Mouse (Mus musculus) embryo, embryonic 9.5 days (tissue): ENCODE results near the gene Lrrc2.

Experiments used
- DNase-seq: peaks from one replicate; pipeline ENCODE4 v3.0.0-alpha.2; 2017; ENCODE audit errors: extremely low spot score

The Lrrc2 gene

DNA sequence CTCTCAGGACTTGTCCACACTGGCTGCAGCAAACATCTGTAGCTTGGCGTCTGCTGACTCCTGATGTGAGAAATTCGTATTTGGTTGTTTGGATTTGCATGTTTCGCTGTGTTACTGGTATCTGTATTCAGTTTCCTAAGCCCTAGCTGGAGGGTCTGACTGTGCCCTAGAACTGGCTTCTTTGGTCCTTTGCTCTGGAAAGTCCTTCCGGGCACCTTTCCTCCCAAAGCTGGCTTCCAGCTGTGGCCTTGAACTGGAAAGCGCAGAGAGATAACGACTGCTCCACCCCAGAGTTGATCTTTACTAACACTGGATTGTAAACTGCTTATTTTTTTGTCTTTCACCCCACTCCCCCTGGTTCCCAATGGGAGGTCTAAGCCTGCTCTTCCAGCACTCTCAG lies 3.4 kb upstream of the Lrrc2 start:
- no peak for DNase-seq

DNA sequence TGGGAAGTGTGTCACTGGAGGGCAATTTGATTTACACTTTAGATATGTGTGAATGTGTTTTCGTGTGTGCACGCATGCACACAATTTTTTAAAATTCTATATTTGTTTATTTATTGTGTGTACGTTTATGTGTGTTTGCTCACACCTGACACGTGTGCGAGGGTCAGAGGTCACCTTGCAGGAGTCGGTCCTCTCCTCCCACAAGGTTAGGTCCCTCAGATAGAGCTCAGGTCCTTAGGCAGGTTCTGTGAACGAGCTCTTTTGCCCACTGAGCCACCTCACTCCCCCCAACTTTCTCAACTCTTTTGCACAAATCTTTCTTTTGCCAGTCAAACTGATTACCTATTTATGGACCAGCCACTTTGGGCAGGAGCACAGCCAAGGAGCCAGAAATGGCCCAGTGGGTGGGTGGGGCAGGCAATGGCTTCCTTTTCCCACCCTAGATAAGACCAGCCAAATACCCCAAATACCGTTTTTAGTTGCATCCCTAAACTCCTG lies 2.5 kb upstream of the Lrrc2 start:
- DNase-seq, result no peak

DNA sequence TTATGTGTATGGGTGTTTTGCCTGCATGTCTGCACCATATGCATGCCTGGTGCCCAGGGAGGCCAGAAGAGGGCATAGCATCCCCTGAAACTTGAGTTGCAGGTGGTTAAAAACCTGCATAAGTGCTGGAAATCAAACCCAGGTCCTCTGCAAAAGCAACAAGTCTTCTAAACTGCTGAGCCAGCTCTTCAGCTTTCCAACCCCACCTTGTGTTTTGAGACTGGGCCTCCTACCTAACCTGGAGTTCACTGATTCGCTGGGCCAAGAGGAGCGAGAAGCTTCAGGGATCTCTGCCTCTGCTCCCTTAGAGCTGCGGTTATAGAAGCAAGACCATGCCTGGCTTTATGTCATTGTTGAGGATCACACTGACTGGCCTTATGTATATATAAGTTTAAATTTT lies 1.2 kb upstream of the Lrrc2 start:
- DNase-seq, result no peak

DNA sequence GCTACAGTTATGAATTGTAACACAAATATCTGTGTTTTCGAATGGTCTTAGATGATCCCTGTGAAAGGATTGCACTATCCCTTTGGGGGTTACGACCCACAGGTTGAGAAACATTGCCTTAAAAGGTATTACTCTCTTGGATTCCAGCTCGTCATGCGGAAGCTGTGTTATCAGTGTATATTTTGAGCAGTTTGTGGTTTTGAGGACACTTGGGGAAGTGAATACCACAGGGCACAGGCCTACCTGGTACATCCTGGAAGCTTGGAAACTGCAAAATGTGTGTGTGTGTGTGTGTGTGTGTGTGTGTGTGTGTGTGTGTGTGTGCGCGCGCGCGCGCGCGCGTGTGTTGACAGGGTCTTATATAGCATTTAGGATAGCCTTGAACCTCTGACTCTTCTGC lies 521 bp downstream of the Lrrc2 start:
- DNase-seq, result no peak

DNA sequence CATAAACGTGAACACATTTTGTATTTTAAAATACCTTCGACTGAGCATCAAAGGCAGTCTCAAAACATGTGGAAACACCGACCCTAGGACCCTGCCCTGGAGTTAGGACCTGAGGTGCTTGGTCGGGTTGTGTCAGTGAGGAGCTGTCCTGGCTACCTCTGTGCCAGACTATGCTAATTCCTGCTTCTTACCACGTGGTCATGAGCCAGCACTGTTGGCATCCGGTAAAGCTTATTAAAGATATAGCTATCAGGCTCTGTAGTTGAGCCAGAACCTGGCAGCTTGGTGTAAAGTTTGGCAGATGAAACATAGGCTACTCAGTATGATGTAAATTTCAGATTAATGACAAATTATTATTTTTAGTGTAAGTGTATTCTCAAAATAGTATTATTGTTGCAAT lies 1.1 kb downstream of the Lrrc2 start:
- DNase-seq, result no peak

DNA sequence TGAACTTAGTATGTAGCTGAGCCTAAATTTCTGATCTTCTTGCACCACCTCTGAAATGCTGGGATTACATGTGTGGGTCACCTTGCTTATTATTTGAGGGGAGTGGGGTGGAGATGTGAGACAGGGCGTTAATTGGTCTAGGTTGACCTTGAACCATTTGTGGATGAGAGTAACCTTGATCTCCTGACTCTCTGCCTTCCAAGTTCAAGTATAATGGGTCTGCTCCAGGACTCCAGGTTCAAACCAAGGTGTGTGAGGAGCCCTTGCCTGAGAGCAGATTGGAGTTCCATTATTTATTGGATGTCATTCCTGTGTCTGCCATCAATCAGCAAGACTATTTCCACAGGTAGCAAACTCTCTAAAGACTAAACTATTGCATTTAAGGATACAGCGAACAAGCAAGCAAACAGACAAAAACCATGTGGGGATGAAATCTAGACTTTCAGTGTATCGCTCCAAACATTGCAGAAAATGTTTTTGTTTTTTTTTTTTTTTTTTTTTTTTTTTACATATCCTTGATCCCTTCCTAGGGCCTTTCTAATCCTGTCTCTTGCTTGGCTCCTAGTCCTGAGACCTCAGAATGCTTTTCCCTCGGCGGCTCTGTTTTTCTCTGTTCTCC lies 1.7 kb downstream of the Lrrc2 start:
- no peak for DNase-seq

DNA sequence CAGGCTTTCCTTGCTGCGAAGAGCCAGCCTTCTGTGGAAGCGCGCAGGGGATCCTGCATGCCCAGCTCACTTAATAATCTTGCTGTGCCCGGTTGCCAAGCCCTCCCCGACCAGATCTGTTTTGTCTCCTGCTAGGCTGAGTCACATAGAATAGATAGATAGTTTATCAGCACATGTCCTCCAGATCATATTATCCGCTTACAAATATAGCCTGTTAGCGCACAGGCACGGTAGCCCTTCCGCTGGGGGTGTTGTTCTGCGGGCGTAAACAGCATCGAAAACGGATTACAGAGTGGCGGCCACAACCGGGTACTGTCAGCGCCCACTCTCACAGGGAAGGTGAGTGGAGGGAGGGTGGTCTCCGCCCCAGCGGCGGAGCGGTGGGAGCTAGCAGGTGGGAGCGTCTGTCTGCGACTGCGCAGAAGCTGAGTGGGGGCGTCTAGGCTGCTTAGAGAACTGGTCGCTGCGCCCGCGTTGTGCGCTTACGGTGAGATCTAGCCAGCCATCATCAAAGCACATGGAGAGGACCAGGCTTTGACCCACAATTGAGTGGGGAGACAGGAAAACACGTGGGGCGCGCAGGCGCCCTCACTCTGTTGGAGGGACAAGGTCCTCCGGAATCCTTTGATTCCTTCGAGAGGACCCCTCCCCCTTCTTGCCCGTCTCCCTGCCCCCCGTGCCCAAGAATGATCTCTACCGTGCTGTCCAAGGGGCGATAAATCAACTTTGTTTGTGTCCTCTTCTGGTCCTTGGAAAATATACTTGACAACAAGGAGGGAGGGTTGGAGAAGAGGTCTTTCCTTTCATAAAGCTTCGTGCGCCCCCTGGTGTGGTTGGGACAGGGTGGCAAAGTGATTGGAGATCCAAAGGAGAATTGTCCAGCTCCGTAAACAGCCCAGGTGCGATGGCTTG lies 2.5 kb downstream of the Lrrc2 start:
- peak; percentile 59 for DNase-seq

DNA sequence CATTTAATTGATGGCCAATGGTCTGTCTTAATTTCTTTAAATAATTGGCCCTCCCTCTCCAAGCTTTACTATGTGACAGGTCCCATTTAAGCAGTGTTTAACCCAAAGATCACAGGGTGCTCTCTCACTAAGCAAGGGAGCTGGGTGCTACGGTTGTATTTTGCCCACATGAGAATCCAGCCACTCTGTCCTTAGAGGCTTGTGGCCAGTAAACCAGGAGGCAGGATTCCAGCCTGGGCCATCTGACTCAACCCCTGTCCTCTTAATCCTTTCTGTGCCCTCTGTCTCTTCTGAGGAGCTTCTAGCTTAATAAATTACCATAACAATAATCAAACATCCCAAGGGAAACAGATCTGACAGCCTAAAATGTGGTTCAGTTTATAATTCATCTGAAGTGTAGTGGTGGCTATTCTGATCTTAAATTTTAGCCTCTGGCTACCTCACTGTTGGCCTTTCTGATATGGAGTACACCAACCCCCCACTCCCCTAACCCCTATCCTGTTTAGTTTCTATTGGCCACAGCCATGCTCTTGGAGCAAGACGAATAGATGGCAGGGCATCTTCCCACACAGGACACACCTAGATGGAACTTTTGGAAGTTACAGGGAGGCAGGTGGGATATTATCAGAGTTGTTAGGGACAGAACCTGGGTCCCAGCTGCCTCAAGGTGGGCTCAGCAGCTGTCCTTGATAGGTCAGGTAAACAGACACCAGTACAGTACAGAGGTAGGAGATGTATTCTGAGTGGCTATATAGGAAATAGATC lies 3.5 kb downstream of the Lrrc2 start:
- DNase-seq, result no peak

DNA sequence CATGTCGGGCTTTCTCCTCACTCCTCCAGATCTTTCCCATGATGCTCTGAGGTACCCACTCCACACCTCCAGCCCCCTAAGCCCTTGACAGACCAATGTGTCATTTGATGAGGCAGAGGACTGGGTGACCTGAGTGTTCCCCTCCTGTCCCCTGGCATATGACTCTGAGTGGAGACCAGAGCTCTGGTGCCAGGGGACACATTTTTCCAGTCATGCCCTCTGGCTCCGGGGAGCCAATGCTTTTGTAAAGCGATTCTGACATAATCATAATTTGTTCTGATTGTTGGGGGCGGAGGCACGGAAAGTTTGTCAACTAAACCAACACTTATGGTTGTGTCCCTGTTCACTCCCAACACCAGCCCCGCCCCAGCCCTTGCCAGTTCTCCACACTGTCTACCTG lies 4.6 kb downstream of the Lrrc2 start:
- no peak for DNase-seq

DNA sequence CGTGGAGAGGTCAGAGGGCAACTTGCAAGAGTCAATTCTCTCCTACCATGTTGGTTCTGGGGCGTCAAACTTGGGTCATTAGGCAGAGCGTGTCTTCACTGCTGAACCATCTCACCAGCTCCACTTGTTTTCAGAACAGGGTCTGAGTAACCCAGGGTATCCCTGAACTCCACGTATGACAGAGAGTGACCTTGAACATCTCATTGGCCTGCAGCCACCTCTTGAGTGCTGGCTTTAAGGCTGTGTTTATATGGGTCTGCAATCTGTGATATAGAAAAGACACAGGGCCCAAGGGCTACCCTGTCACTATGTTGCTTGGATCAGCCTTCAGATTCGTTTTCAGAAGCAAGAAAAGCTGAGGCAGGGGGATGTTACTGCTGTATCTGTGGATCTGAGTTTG lies 8.3 kb downstream of the Lrrc2 start:
- no peak for DNase-seq

DNA sequence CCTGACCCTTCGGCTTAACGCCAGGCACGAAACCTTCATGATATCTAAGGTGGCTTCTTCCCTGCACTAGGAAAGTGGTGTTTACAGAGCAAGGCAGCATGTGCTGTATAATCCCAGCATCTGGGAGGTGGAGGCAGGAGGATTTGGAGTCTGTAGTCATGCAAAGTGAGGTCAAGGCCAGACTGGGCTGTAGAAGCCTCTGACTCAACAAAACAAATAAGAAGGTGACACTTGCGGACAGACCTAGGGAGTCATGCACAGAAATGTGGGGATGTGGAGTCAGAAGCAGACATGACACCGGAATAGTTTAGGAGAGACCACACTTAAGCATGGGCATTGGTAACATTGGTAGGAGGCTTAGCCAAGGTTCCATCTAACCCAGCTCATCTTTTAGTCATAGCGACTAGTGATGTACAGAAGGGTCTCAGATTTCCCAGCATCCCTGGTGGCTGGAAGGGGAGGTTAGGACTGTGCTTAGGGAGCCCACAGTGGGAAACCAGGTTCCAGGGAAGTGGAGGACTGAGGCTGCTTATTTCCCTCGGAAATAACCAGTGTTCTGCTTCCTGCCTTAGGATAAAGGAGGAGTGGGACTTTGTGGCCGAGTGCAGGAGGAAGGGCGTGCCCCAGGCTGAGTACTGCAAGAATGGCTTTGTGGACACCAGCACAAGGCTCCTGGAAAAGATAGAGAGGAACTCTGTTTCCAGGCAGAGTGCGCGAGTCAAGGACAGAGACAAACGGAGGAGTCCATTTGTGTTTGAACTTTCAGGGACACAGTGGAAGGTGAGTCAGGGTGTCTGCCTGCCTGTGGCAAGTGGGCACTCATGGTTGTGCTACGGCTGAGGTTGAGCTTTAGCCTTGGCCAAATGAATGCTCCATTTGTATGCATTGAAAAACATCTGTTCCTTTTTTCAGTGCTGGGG lies 9.1 kb downstream of the Lrrc2 start:
- DNase-seq, result no peak

DNA sequence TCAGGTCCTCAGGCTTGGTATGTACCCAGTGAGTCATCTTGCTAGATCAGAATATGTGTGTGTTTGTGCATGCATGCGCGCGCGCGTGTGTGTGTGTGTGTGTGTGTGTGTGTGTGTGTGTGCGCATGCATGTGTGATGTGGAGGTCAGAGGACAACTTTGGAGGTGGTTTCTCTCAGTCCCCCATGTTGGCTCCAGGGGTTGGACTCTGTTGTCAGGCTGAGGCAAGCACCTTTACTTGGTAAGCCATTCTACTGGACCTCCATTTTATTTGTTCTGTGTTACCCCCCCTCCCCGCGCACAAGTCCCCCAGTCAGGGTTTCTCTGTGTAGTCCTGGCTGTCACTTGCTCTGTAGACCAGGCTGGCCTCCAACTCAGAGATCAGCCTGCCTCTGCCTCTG lies 10.0 kb downstream of the Lrrc2 start:
- DNase-seq, result no peak

DNA sequence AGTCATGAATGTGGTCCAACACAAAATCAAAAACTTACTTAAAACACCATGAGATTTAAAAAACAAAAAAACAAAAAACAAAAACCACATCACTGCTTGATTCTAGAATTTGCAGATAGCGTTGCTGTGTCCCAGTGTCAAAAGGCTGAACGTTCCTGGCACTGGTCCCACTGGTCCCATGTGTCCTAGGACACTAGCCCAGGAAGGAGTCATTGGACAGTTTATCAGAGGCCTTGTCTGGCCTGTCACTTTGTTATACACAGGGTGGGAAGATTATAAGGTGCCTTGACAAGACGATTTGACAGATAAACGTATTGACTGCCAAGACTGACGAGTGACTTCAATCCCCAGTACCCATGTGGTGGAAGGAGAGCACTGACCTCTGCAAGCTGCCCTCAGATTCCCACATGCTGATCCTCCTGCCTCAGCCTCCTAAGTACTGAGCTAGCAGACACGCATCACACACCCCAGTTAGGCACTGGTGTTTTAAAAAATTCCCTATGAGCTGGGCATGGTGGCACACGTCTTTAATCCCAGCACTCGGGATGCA lies 12.3 kb downstream of the Lrrc2 start:
- no peak for DNase-seq

DNA sequence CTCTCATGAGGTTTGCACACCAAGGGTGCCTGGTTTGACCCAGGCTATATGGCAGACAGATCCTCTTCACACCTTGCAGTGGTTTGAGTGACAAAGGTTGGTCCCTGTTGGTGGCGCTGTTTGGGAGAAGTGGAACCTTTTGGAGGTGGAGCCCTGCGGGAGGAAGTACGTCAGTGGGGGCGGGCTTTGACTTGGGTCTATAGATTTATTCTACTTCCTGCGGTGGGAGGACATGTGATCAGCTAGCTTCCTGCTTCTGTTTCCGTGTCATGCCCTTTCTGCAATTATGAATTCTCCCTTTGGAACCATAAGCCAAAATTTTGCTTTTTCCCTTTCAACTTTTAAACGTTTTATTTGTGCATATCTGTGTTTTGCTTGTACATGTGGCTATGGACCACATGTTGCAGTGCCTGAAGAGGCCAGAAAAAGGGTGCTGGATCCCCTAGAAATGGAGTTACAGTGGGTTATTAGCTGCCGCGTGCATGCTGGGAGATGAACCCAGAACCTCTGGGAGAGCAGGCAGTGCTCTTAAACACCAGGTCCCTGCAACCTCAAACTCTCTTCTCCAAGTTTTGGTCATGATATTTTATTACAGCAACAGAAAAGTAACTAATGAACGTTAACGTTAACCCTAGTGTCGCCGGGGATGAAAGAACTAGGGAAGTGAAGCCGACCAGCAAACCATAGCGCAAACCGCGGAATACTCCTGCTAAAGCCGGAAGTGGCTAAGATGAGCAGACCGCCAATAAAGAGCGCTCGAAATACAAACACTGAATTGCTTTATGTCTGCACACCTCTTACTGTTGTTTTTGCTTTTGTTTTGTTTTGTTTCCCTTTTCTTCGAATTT lies 13.9 kb downstream of the Lrrc2 start:
- no peak for DNase-seq

DNA sequence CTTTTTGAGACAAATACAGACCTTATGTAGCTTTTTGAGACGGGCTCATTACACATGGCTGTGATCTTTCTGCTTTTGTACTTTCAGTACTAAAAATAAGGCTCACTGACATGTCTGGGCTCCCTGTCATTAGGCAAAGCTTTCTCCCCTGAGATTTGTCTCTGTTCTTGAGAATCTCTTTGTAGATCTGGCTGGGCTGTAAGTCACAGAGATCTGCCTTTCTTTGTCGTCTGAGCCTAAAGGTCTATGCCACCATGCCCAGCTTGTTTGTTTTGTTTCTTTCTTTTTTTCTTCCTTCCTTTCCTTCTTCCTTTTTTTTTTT lies 14.5 kb downstream of the Lrrc2 start:
- no peak for DNase-seq

DNA sequence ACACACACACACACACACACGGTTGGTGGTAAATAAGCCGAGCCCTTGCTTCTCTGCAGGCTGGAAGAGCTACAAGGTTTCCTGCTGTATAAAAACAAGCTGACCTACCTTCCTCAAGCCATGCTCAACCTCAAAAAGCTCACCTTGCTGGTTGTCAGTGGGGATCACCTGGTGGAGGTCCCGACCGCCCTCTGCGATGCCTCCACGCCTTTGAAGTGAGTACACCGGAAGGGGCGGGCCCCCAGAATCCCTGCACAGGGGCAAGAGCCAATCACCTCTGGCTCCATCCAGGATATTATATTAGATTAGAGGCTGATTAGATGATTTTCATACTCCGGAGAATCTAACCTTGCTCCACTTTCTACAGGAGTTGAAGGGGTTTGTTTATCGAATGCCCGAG lies 28.1 kb downstream of the Lrrc2 start:
- DNase-seq, result no peak

DNA sequence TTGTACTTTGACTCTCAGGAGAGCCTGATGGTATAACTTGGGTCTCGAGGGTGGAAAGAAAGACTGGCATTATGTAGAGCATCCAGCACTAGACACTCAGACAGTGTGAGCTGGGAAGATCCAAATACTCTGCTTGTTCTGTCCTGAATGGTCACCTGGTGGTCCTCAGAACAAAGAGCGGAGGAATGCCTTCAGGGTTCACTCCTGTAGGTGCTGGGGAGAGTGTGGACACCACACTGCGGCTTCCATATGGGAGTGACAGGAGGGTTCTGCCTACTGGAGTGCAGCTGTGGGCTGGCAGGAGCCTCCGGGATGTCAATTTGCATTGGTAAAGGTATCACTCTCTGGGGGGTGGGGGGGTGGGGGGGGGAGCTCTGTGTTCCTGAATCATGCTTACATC lies 31.0 kb downstream of the Lrrc2 start:
- no peak for DNase-seq

DNA sequence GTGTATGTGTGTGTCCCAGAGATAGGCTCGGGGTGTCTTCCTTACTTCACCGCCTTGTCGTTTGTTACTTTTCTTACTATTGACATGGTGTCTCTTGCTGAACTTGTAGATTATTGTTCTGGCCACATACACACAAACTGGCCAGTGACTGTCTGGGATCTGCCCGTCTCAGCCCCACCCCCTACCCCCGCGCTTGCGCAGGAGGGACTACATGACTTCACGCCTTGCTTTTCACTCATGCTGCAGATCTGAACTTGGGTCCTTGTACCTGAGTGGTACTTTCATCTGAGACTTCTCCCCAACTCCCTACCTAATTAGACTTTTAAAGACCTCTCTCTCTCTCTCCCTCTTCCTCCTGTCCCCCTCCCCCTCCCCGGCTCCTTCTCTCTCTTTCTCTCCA lies 32.8 kb downstream of the Lrrc2 start:
- no peak for DNase-seq

DNA sequence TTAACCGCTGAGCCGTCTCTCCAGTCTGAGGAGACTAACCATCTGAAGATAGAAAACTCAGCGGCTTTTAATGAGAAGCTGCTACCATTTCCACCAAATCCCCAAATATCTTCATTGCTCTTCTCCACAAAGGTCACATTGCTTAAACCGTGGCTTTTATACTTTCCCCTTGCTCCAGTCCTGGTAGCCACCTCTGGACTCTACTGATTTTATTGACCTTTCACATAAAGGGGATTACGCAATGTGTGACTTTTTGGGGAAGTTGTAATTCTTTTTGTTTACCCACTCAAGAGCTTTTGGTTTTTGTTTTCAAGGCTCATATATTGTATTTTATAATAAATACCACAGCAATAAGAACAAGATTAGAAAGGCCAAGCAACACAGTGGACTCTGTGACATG lies 34.2 kb downstream of the Lrrc2 start:
- no peak for DNase-seq

DNA sequence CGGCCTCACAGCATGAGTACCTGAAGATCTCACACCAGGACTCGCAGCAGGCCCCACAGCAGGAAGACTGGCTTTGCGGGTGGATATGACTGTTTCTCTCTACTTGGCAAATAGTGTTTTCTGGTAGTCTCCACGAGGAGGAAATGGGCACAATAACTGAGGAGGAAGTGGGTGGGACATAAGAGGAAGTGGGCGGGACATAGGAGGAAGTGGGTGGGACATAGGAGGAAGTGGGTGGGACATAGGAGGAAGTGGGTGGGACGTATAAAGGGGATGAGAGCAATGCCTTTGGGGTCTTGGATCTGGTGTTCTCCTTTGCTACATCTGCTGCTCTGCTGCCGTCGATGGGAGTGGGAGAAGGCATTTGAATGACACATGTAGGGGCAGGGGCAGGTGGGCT lies 34.6 kb downstream of the Lrrc2 start:
- no peak for DNase-seq
